Mouse (Mus musculus): Measurements from ENCODE around the gene Vmn1r178. TPM values are rescaled to one million over a fixed set of nuclear protein-coding genes. Genes with fewer than 3 reads are reported as not detected.
"Not testable (repeated sequence)": the region's sequence is repeated elsewhere in the genome, so short reads cannot be mapped to it uniquely, and the experiment has no call there.

Vmn1r178 gene
- not detected in 2 replicates for polyA plus RNA-seq (2012; ENCODE audit: insufficient read depth, insufficient read length, missing spikeins)

DNA sequence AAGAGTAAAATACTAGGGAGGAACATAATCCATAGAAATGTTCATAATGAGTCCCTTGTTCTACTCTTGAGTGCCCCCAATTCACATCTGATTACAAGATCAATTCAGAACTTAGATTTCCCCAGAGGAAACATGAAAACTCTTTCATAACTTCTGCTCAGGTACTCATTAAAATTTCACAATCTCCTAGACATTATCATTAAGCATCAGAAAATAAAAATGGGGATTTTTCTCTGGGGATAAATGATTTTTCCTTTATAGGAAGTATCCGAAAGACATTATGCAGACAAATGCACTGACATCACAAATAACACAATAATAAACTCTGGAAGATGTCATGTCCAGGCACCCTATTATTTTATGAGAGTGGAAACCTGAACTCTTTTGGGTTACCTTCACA, at the start of gene Vmn1r178:
Vmn1r178 (plus strand) TSS at position 301 of the 400 bp plus-strand sequence.
- H3K4me3 ChIP-seq (ENCODE audit: insufficient read depth, low read length): no peak within 1 kb of the TSS
- TF ChIP-seq POLR2A (IDR thresholded peaks at IDR 0.05; ENCODE audit: borderline replicate concordance, low read depth, low read length) (no peak), CTCF (IDR thresholded peaks at IDR 0.05; ENCODE audit: low read depth, low read length) (no peak)
- H3K27ac ChIP-seq (ENCODE audit: insufficient read depth, low read depth, low read length): no peak within 1 kb of the TSS
- no peaks in the 10 kb centered on the region for H3K4me1 ChIP-seq (ENCODE audit: control insufficient read depth, insufficient read depth, low read length)

DNA sequence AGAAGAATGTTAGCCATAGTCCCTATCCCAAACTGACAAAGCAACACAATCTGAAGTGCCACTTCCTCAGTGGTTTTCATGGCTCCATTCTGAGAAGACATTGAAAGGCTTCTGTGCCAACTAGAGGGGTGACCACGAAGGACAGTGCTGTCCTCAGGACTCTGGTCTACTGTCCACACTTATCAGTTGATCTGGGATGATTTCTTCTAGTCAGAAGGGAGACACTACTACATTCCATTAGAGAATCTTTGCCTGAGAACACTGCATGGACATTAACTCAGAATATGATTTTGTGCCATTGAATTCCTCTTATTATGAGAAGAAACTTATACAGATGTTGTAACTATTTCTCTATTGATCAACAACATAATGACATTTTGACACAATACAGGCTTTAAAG, 25.5 kb upstream of the Vmn1r178 start, which contains the start of gene Vmn1r177:
Vmn1r177 (minus strand) TSS at position 101 of the 400 bp plus-strand sequence.
- H3K27ac ChIP-seq (ENCODE audit: insufficient read depth, low read depth, low read length); H3K4me3 ChIP-seq (ENCODE audit: insufficient read depth, low read length); H3K4me1 ChIP-seq (ENCODE audit: control insufficient read depth, insufficient read depth, low read length): not testable (repeated sequence)

DNA sequence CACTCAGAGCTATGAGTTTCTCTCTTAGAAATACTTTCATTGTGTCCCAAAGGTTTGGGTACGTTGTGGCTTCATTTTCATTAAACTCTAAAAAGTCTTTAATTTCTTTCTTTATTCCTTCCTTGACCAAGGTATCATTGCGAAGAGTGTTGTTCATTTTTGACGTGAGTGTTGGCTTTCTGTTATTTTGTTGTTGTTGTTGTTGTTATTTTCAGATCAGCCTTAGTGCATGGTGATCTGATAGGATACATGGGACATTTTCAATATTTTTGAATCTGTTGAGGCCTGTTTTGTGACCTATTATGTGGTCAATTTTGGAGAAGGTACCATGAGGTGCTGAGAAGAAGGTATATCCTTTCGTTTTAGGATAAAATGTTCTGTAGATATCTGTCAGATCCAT, 14.9 kb upstream of the Vmn1r178 start:
- H3K4me1 ChIP-seq (ENCODE audit: control insufficient read depth, insufficient read depth, low read length); H3K4me3 ChIP-seq (ENCODE audit: insufficient read depth, low read length); H3K27ac ChIP-seq (ENCODE audit: insufficient read depth, low read depth, low read length): not testable (repeated sequence)

DNA sequence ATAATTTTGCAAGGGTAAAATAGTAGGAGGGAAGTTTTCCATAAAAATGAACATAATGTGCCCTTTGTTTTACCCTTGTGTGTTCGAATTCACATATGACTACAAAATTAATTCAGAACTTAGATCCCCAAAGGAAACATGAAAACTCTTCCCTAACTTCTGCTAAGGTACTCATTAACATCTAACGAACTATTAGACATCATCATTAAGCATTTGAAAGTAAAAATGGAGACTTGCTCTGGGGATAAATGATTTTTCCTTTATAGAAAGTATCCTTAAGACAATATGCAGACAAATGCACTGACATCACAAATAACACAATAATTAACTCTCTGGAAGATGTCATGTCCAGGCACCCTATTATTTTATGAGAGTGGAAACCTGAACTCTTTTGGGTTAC, 34.9 kb downstream of the Vmn1r178 start, which contains the start of gene Vmn1r179:
Vmn1r179 (plus strand) TSS at position 301 of the 400 bp plus-strand sequence.
- TF ChIP-seq CTCF (IDR thresholded peaks at IDR 0.05; ENCODE audit: low read depth, low read length) (no peak), POLR2A (IDR thresholded peaks at IDR 0.05; ENCODE audit: borderline replicate concordance, low read depth, low read length) (no peak)
- Histone ChIP-seq H3K4me3 (ENCODE audit: insufficient read depth, low read length) (no peak within 1 kb of the TSS), H3K4me1 (ENCODE audit: control insufficient read depth, insufficient read depth, low read length) (no peaks in the 10 kb centered on the region), H3K27ac (ENCODE audit: insufficient read depth, low read depth, low read length) (no peak within 1 kb of the TSS)

Other genes with a start within 250 kb of the Vmn1r178 start
- not detected in 2 replicates for gene Vmn1r172, start 233.7 kb upstream of the Vmn1r178 start, polyA plus RNA-seq (2012; ENCODE audit: insufficient read depth, insufficient read length, missing spikeins)
- gene Vmn1r173, start 191.3 kb upstream of the Vmn1r178 start, polyA plus RNA-seq (2012; ENCODE audit: insufficient read depth, insufficient read length, missing spikeins): not detected in 2 replicates
- gene Vmn1r174, start 139.7 kb upstream of the Vmn1r178 start, polyA plus RNA-seq (2012; ENCODE audit: insufficient read depth, insufficient read length, missing spikeins): 0.09 TPM in 1 of 2 replicates, not detected in the other
- gene Vmn1r175, start 81.4 kb upstream of the Vmn1r178 start, polyA plus RNA-seq (2012; ENCODE audit: insufficient read depth, insufficient read length, missing spikeins): not detected in 2 replicates
- not detected in 2 replicates for gene Vmn1r176, start 54.6 kb upstream of the Vmn1r178 start, polyA plus RNA-seq (2012; ENCODE audit: insufficient read depth, insufficient read length, missing spikeins)
- not detected in 2 replicates for gene Vmn1r177, start 25.6 kb upstream of the Vmn1r178 start, polyA plus RNA-seq (2012; ENCODE audit: insufficient read depth, insufficient read length, missing spikeins)
- not detected in 2 replicates for gene Vmn1r179, start 35.0 kb downstream of the Vmn1r178 start, polyA plus RNA-seq (2012; ENCODE audit: insufficient read depth, insufficient read length, missing spikeins)
- not detected in 2 replicates for gene Vmn1r180, start 58.6 kb downstream of the Vmn1r178 start, polyA plus RNA-seq (2012; ENCODE audit: insufficient read depth, insufficient read length, missing spikeins)
- not detected in 2 replicates for gene Vmn1r181, start 82.6 kb downstream of the Vmn1r178 start, polyA plus RNA-seq (2012; ENCODE audit: insufficient read depth, insufficient read length, missing spikeins)
- not detected in 2 replicates for gene V1rd19, start 109.7 kb downstream of the Vmn1r178 start, polyA plus RNA-seq (2012; ENCODE audit: insufficient read depth, insufficient read length, missing spikeins)
- 0.32 TPM in 1 of 2 replicates, not detected in the other for gene Vmn1r183, start 161.2 kb downstream of the Vmn1r178 start, polyA plus RNA-seq (2012; ENCODE audit: insufficient read depth, insufficient read length, missing spikeins)
- gene Zfp180, start 189.9 kb downstream of the Vmn1r178 start, polyA plus RNA-seq (2012; ENCODE audit: insufficient read depth, insufficient read length, missing spikeins): 10.8 and 11.2 TPM in 2 replicates
- gene Zfp112, start 220.3 kb downstream of the Vmn1r178 start, polyA plus RNA-seq (2012; ENCODE audit: insufficient read depth, insufficient read length, missing spikeins): 0.38 and 1.2 TPM in 2 replicates
- 6.4 and 7.0 TPM in 2 replicates for gene Zfp235, start 242.2 kb downstream of the Vmn1r178 start, polyA plus RNA-seq (2012; ENCODE audit: insufficient read depth, insufficient read length, missing spikeins)